Mouse (Mus musculus) lung, embryonic 16.5 days (tissue): ENCODE measurements around the gene Hfe. TPM values are rescaled to one million over a fixed set of nuclear protein-coding genes. Genes with fewer than 3 reads are reported as not detected.

Experiments used
- ATAC-seq: fragments of 200-750 bp; cut with Nextera tagmentation; 2 replicates; pipeline ENCODE4 v1.8.0; 2017; ENCODE audit warnings: low read depth, mild to moderate bottlenecking, moderate library complexity
- H3K27ac ChIP-seq: fragments of 300-500 bp; sonication (generic); 2 replicates; pipeline ENCODE4 v1.5.1; 2014; ENCODE audit warnings: mild to moderate bottlenecking, control low read depth, low read length
- H3K27me3 ChIP-seq: fragments of 300-500 bp; sonication (generic); 2 replicates; pipeline ENCODE4 v1.6.1; 2014; ENCODE audit warnings: low read depth, low read length, mixed read lengths; ENCODE audit not compliant: control insufficient read depth, insufficient read depth
- H3K36me3 ChIP-seq: fragments of 300-500 bp; sonication (generic); 2 replicates; pipeline ENCODE4 v1.6.1; 2014; ENCODE audit warnings: low read length; ENCODE audit not compliant: control insufficient read depth, insufficient read depth
- H3K4me1 ChIP-seq: fragments of 300-500 bp; sonication (generic); replicated peaks from 2 replicates; pipeline ENCODE4 v1.6.1; 2014; ENCODE audit warnings: low read length, mixed read lengths; ENCODE audit not compliant: control insufficient read depth, insufficient read depth
- H3K4me2 ChIP-seq: fragments of 300-500 bp; sonication (generic); 2 replicates; pipeline ENCODE4 v1.6.1; 2014; ENCODE audit warnings: low read depth, low read length, control low read depth
- H3K4me3 ChIP-seq: fragments of 300-500 bp; sonication (generic); 2 replicates; pipeline ENCODE4 v1.5.1; 2014; ENCODE audit warnings: mild to moderate bottlenecking, low read length, control low read depth
- H3K9ac ChIP-seq: fragments of 300-500 bp; sonication (generic); 2 replicates; pipeline ENCODE4 v1.6.1; 2014; ENCODE audit warnings: low read length, control low read depth
- H3K9me3 ChIP-seq: fragments of 300-500 bp; sonication (generic); 2 replicates; pipeline ENCODE4 v1.6.1; 2016; ENCODE audit warnings: low read length; ENCODE audit not compliant: control insufficient read depth
- WGBS: fragments of 180-500 bp; shearing (Covaris S2); extraction: QIAGEN DNeasy Blood & Tissue Kit; methylation state at CpG from one replicate; pipeline ENCODE4 v1.1.7; 2014; 5-methylcytosine and 5-hydroxymethylcytosine counted together
- polyA plus RNA-seq: library from polyadenylated mRNA; unstranded; fragments of >200 nt; fragmentation: Nextera tagmentation; extraction: Ambion mirVana; gene quantifications from 2 replicates; pipeline ENCODE4 v1.2.1, GENCODE M21; 2015

Hfe gene
- polyA plus RNA-seq, 1 experiment from 2014 or later: 11.2 TPM

DNA sequence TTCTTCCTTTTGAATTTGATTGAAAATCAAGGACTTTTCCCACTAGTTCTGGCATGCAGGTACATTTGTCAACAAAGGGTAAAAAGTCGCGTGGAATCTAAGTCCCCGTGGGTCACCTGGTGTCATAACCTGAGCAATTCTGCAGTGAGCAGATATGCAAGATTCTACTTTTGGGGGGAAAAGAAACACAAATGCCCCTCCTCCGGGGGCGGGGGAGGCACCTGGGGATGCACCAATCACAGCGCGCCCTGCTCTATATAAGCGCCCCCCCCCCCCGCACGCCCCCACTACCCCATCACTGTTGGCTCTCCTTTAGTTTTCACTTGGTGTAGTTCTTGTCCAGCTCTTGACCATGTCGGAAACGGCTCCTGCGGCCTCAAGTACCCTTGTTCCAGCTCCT, 15.1 kb downstream of the Hfe start, which contains the start of gene Hist1h1t:
Gene Hist1h1t (plus strand): TSS at position 301 of the 400 bp plus-strand sequence.
- peaks cover 14% of the 10 kb centered on the region for H3K4me1 ChIP-seq
- H3K27me3 ChIP-seq: no peaks in the 10 kb centered on the region
- no peaks in the 10 kb centered on the region for H3K36me3 ChIP-seq
- no peak within 1 kb of the TSS for H3K4me3 ChIP-seq
- peak within 1 kb of the TSS; percentile 84 for H3K27ac ChIP-seq
- 34% methylated on average over 9 of the region's 13 CpGs for WGBS
- no peaks in the 10 kb centered on the region for H3K9me3 ChIP-seq
- peak within 1 kb of the TSS; percentile 9 for H3K4me2 ChIP-seq
- ATAC-seq: no peak
- peak within 1 kb of the TSS; percentile 39; the same call in 1 of the 2 replicates for H3K9ac ChIP-seq

DNA sequence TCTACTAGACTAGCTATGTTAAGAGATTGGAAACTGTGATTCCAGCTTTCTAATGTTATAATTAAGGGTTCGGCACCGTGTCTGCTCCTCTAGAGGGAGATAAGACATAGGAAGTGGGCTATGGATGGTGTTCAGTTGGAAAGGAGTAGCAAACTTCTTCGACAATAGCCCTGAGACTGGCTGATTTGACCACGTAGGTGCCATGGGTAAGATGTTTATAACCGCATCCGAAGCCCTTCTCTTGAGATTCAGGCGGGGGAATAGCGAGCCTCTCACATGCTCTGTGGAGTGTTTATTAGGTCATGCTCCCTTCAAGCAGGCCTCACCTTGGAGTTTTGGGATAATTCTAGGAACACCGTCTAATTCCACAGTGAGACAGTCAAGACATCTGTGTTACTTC, 15.7 kb downstream of the Hfe start:
- Histone ChIP-seq H3K4me2 (no peak overlapping the region), H3K27ac (no peak overlapping the region), H3K9ac (no peak overlapping the region), H3K36me3 (no peaks in the 10 kb centered on the region), H3K27me3 (no peaks in the 10 kb centered on the region), H3K4me1 (peaks cover 14% of the 10 kb centered on the region), H3K4me3 (no peak overlapping the region), H3K9me3 (no peaks in the 10 kb centered on the region)
- ATAC-seq: no peak
- 88% methylated on average over 9 of the region's 9 CpGs for WGBS

DNA sequence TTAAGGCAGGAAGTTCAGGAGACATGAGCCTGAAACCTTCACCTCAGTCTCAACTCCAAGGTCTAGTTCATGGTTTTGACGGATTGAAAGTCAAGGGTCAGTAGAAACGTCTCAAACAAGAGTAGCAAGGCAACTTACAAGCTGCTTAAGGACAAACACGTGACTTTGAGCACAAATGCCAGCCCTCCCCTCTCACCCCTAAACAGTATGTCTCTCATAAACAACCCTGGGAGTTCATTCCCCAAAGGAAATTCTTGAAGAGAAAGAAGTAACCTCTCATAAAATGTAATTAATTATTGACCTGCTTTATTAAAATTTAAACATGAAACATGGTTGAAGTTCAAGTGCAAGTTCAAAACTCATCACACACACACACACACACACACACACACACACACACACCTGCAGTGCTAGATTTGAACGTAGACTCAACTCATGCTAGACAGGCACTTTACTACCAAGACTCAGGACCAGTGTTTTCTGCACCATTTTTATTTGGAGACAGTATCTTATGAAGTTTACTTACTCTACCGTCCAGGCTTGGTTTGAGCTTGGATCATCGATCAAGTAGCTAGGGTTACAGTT, 16.7 kb downstream of the Hfe start:
- Histone ChIP-seq H3K36me3 (no peaks in the 10 kb centered on the region), H3K4me3 (no peak overlapping the region), H3K4me1 (peaks cover 10% of the 10 kb centered on the region), H3K4me2 (no peak overlapping the region), H3K9ac (no peak overlapping the region), H3K27me3 (no peaks in the 10 kb centered on the region), H3K9me3 (no peaks in the 10 kb centered on the region), H3K27ac (no peak overlapping the region)
- ATAC-seq: no peak
- 71% methylated on average over 6 of the region's 6 CpGs for WGBS

DNA sequence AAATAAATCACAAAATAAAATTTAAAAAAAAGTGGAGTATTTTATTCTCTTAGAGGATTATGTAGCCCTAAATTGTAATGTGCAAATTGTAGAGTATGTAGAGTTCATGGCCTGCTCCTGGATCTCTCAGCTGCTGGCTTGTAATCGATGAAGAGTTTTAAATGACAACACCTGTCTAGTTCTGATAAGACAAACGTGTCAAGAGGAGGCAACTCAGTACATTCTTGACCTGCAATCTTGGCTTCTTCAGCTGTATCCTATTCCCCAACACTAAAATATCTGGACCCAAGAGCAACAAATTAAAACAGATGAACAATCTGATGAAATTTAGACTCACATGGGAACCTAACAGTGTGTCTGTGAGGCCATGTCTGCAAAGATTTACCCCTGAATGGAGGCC, 21.2 kb downstream of the Hfe start:
- 61% methylated on average over 2 of the region's 2 CpGs for WGBS

DNA sequence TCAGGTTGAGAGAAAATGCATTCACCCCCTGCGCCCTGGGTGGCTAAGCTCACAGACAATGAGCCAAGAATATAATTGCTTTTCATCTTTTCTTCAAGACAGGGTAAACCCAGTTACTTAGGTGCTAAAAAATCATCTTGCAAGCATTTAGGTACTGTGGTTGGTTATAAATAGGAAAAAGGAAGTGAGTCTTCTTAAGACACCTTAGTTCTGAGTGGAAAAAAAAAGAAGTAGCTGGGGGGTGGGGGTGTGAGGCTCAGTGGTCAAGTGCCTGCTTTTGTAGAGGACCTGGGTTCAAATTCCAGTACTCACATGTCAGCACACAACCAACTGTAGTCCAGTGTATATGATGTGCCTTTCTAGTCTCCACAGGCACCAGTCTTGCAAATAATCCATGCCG, 21.7 kb downstream of the Hfe start:
- 90% methylated on average over 2 of the region's 2 CpGs for WGBS
- H3K9me3 ChIP-seq: no peaks in the 10 kb centered on the region
- 0 out of 2 replicates have a peak, but pooled peaks cover 3% of the 10 kb centered on the region for H3K4me1 ChIP-seq
- no peaks in the 10 kb centered on the region for H3K27me3 ChIP-seq
- no peak overlapping the region for H3K9ac ChIP-seq
- ATAC-seq: no peak
- H3K4me3 ChIP-seq: no peak overlapping the region
- H3K27ac ChIP-seq: no peak overlapping the region
- no peaks in the 10 kb centered on the region for H3K36me3 ChIP-seq
- no peak overlapping the region for H3K4me2 ChIP-seq

More for the DNA sequence above, 21.2 kb downstream of the Hfe start:
- H3K36me3 ChIP-seq: no peaks in the 10 kb centered on the region
- 0 out of 2 replicates have a peak, but pooled peaks cover 3% of the 10 kb centered on the region for H3K4me1 ChIP-seq
- H3K27ac ChIP-seq: no peak overlapping the region
- no peak for ATAC-seq
- no peak overlapping the region for H3K9ac ChIP-seq
- H3K4me3 ChIP-seq: no peak overlapping the region
- H3K4me2 ChIP-seq: no peak overlapping the region
- H3K9me3 ChIP-seq: no peaks in the 10 kb centered on the region
- H3K27me3 ChIP-seq: no peaks in the 10 kb centered on the region

DNA sequence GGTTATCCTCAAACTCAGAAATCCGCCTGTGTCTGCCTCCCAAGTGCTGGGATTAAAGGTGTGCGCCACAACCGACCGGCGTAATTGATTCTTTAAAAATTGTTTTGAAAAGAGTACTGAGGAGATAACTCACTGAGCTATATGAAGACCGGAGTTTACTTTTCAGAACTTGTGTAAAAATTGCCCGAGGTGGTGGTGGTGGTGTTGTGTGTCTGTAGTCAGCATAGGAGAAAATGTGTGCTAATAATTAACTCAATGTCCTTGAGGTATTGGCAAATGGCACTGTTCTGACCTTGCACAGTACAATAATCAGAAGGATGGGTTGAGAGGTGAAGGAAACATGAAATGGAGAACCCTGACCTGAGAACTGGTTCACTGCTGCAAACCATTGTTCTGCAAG, 22.7 kb downstream of the Hfe start:
- ATAC-seq: no peak

DNA sequence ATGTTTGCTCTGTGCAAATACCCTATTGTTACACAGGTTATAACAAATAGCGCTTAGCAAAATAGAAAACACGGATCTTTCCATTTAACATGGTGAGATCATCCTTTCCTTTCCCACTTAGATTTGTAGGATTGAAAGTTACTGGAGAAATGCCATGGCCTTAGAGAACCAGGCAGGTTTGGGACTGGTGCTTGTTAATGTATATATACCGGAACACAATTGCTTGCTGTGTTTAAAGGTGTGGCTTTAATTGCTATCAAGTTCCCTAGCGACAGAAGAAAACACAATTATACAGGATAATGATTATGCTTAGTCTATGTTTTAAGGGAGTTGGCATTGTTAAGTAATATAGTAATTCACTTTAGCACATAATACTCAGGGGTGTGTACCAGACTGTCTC, 23.5 kb downstream of the Hfe start:
- H3K27me3 ChIP-seq: no peaks in the 10 kb centered on the region
- no peak overlapping the region for H3K4me2 ChIP-seq
- H3K9ac ChIP-seq: no peak overlapping the region
- 76% methylated on average over 4 of the region's 4 CpGs for WGBS
- no peak for ATAC-seq
- H3K4me3 ChIP-seq: no peak overlapping the region
- H3K9me3 ChIP-seq: no peaks in the 10 kb centered on the region
- no peak overlapping the region for H3K27ac ChIP-seq
- H3K36me3 ChIP-seq: no peaks in the 10 kb centered on the region
- peaks cover 8% of the 10 kb centered on the region; the same call in 1 of the 2 replicates for H3K4me1 ChIP-seq

More for the DNA sequence above, 22.7 kb downstream of the Hfe start:
- Histone ChIP-seq H3K9ac (no peak overlapping the region), H3K27me3 (no peaks in the 10 kb centered on the region), H3K4me1 (peaks cover 3% of the 10 kb centered on the region; the same call in 1 of the 2 replicates), H3K4me2 (no peak overlapping the region), H3K9me3 (no peaks in the 10 kb centered on the region), H3K27ac (no peak overlapping the region), H3K36me3 (no peaks in the 10 kb centered on the region), H3K4me3 (no peak overlapping the region)
- 85% methylated on average over 7 of the region's 7 CpGs for WGBS

DNA sequence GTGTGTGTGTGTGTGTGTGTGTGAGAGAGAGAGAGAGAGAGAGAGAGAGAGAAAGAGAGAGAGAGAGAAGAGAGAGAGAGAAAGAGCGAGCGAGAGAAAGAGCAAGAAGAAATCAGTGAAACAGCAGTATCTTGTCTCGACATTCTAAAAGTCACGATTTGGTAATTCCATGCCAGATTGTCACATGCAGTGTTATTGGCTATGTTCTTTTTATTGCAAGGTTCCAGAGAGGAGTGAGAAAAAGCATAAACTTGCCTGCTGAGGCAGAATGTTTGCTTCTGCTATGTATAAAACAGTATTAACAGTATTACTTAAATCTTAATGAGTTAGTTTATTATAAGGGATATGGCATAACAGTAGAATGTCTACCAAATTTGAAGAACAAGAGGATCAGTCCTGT, 24.7 kb downstream of the Hfe start:
- WGBS: 17% methylated on average over 4 of the region's 4 CpGs
- ATAC-seq: no peak
- Histone ChIP-seq H3K36me3 (no peaks in the 10 kb centered on the region), H3K27ac (peak overlapping the region; percentile 99), H3K4me3 (peak overlapping the region; percentile 57), H3K9me3 (no peaks in the 10 kb centered on the region), H3K27me3 (no peaks in the 10 kb centered on the region), H3K4me2 (peak overlapping the region; percentile 81), H3K9ac (peak overlapping the region; percentile 69), H3K4me1 (peaks cover 8% of the 10 kb centered on the region; the same call in 1 of the 2 replicates)

DNA sequence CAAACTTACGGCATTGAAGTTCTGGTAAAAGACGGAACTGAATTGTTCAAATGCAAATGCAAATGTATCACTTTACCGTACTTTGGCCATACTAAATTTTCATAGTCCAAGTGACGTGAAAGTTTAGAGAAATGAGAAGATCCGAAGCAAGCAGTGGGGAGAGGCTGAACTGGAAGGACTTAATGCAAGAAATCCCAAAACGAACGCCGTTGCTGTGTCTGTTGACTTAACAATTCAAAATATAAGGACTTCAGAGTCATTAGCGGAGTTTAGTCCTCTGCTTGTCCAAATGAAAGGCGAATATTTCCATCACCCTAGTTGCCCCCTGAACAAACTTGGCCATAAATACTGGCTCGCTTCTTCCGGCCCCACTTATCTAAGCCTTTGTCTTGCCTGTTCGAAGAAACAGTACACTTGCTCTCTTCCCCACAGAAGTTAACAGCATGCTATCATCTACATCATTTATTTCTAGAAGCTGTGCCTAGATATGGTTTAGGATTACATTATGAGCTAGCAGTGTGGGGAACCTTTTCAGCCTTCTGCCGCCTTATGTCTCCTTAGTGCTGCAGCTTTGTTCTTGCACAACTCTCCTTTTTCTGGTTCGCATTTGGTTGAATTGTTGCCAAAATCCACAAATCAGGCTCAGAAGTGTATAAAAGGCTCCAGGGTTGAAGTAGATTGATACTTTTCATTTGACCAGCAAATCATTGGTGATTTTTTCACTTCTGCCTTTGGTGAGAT, 25.4 kb downstream of the Hfe start:
- no peak for ATAC-seq
- peak overlapping the region; percentile 81 for H3K4me2 ChIP-seq
- WGBS: 0% methylated on average over 15 of the region's 15 CpGs

More for the DNA sequence above, 25.4 kb downstream of the Hfe start:
- H3K9me3 ChIP-seq: no peaks in the 10 kb centered on the region
- peak overlapping the region; percentile 99 for H3K27ac ChIP-seq
- peak overlapping the region; percentile 57 for H3K4me3 ChIP-seq
- H3K4me1 ChIP-seq: peaks cover 8% of the 10 kb centered on the region; the same call in 1 of the 2 replicates
- no peaks in the 10 kb centered on the region for H3K36me3 ChIP-seq
- peak overlapping the region; percentile 69 for H3K9ac ChIP-seq
- H3K27me3 ChIP-seq: no peaks in the 10 kb centered on the region
